Mouse (Mus musculus) embryonic facial prominence, embryonic 14.5 days (tissue): ENCODE measurements around the gene Aak1. TPM values are rescaled to one million over a fixed set of nuclear protein-coding genes. Genes with fewer than 3 reads are reported as not detected.
"Not testable (repeated sequence)": the region's sequence is repeated elsewhere in the genome, so short reads cannot be mapped to it uniquely, and the experiment has no call there.

Experiments
- ATAC-seq: fragments of 200-750 bp; cut with Nextera tagmentation; 2 replicates; pipeline ENCODE4 v1.8.0; 2017; ENCODE audit warnings: low read depth, moderate number of reproducible peaks, moderate TSS enrichment
- DNase-seq: peaks from one replicate; pipeline ENCODE4 v3.0.0-alpha.2; 2015; ENCODE audit warnings: low spot score
- H3K27ac ChIP-seq: fragments of 300-500 bp; sonication (generic); replicated peaks from 2 replicates; pipeline ENCODE4 v1.5.1; 2014; ENCODE audit warnings: low read depth, mild to moderate bottlenecking, low read length, moderate library complexity
- H3K27me3 ChIP-seq: fragments of 300-500 bp; sonication (generic); replicated peaks from 2 replicates; pipeline ENCODE4 v1.6.1; 2014; ENCODE audit warnings: low read length; ENCODE audit not compliant: control insufficient read depth, insufficient read depth
- H3K36me3 ChIP-seq: fragments of 300-500 bp; sonication (generic); 2 replicates; pipeline ENCODE4 v1.6.1; 2014; ENCODE audit warnings: low read length, mixed read lengths; ENCODE audit not compliant: control insufficient read depth, insufficient read depth
- H3K4me1 ChIP-seq: fragments of 300-500 bp; sonication (generic); 2 replicates; pipeline ENCODE4 v1.6.1; 2014; ENCODE audit warnings: antibody characterized with exemption, low read length; ENCODE audit not compliant: control insufficient read depth, insufficient read depth
- H3K4me2 ChIP-seq: fragments of 300-500 bp; sonication (generic); 2 replicates; pipeline ENCODE4 v1.6.1; 2014; ENCODE audit warnings: low read depth, mild to moderate bottlenecking, low read length, moderate library complexity, mixed read lengths
- H3K4me3 ChIP-seq: fragments of 300-500 bp; sonication (generic); 2 replicates; pipeline ENCODE4 v1.5.1; 2014; ENCODE audit warnings: low read depth, mild to moderate bottlenecking, low read length
- H3K9ac ChIP-seq: fragments of 300-500 bp; sonication (generic); 2 replicates; pipeline ENCODE4 v1.6.1; 2014; ENCODE audit warnings: low read depth, mild to moderate bottlenecking, low read length, moderate library complexity, mixed read lengths
- H3K9me3 ChIP-seq: fragments of 300-500 bp; sonication (generic); 2 replicates; pipeline ENCODE4 v1.6.1; 2016; ENCODE audit warnings: low read length; ENCODE audit not compliant: control insufficient read depth
- WGBS: fragments of 180-500 bp; shearing (Covaris S2); extraction: QIAGEN DNeasy Blood & Tissue Kit; methylation state at CpG from one replicate; pipeline ENCODE4 v1.1.7; 2014; 5-methylcytosine and 5-hydroxymethylcytosine counted together
- polyA plus RNA-seq: library from polyadenylated mRNA; unstranded; fragments of >200 nt; fragmentation: Nextera tagmentation; extraction: Ambion mirVana; gene quantifications from 2 replicates; pipeline ENCODE4 v1.2.1, GENCODE M21; 2014

Gene Aak1
- polyA plus RNA-seq, 1 experiment from 2014 or later, result 22.4 TPM

- DNase-seq (no peak), ATAC-seq (no peak)
- Histone ChIP-seq H3K4me1 (no peaks in the 10 kb centered on the region), H3K36me3 (peaks cover 34% of the 10 kb centered on the region), H3K27me3 (no peaks in the 10 kb centered on the region), H3K27ac (no peak overlapping the region), H3K9me3 (no peaks in the 10 kb centered on the region), H3K9ac (no peak overlapping the region), H3K4me2 (no peak overlapping the region), H3K4me3 (no peak overlapping the region)
- WGBS, result 83% methylated on average over 9 of the region's 9 CpGs
Observed at GRCm38 (mm10) chr6:86860732-86861463, 11.6 kb downstream of the Aak1 start.

- Histone ChIP-seq H3K9me3 (no peaks in the 10 kb centered on the region), H3K4me2 (no peak overlapping the region)
- no peak for ATAC-seq
Observed at GRCm38 (mm10) chr6:86864358-86864757, 15.0 kb downstream of the Aak1 start.

GRCm38 (mm10) chr6:86870335-86870734 is 21.0 kb downstream of the Aak1 start:
- Histone ChIP-seq H3K9ac (no peak overlapping the region), H3K4me3 (no peak overlapping the region), H3K27ac (no peak overlapping the region), H3K9me3 (no peaks in the 10 kb centered on the region), H3K36me3 (peaks cover 14% of the 10 kb centered on the region), H3K4me2 (no peak overlapping the region), H3K27me3 (no peaks in the 10 kb centered on the region), H3K4me1 (0 out of 2 replicates have a peak, but pooled peaks cover 6% of the 10 kb centered on the region)
- ATAC-seq (no peak), DNase-seq (no peak)
- 86% methylated on average over 9 of the region's 9 CpGs for WGBS

More at GRCm38 (mm10) chr6:86864358-86864757, 15.0 kb downstream of the Aak1 start:
- Histone ChIP-seq H3K36me3 (peaks cover 29% of the 10 kb centered on the region), H3K9ac (no peak overlapping the region), H3K4me1 (no peaks in the 10 kb centered on the region), H3K27ac (no peak overlapping the region), H3K4me3 (no peak overlapping the region), H3K27me3 (no peaks in the 10 kb centered on the region)
- no peak for DNase-seq
- 96% methylated on average over 3 of the region's 3 CpGs for WGBS

- H3K36me3 ChIP-seq, result peaks cover 9% of the 10 kb centered on the region
- no peaks in the 10 kb centered on the region for H3K27me3 ChIP-seq
- H3K9ac ChIP-seq, result no peak overlapping the region
- 91% methylated on average over 10 of the region's 10 CpGs for WGBS
- DNase-seq (no peak), ATAC-seq (no peak)
- 0 out of 2 replicates have a peak, but pooled peaks cover 6% of the 10 kb centered on the region for H3K4me1 ChIP-seq
- no peak overlapping the region for H3K27ac ChIP-seq
- H3K9me3 ChIP-seq, result no peaks in the 10 kb centered on the region
- no peak overlapping the region for H3K4me2 ChIP-seq
- H3K4me3 ChIP-seq, result no peak overlapping the region
Observed at GRCm38 (mm10) chr6:86871783-86872182, 22.5 kb downstream of the Aak1 start.

GRCm38 (mm10) chr6:86874711-86875375 is 25.5 kb downstream of the Aak1 start:
- Histone ChIP-seq H3K36me3 (0 out of 2 replicates have a peak, but pooled peaks cover 4% of the 10 kb centered on the region), H3K27me3 (no peaks in the 10 kb centered on the region), H3K27ac (peak overlapping the region; percentile 28; the same call in 1 of the 2 replicates), H3K4me3 (no peak overlapping the region), H3K9ac (no peak overlapping the region), H3K4me1 (0 out of 2 replicates have a peak, but pooled peaks cover 6% of the 10 kb centered on the region), H3K4me2 (no peak overlapping the region), H3K9me3 (no peaks in the 10 kb centered on the region)
- ATAC-seq (no peak), DNase-seq (no peak)
- WGBS, result 77% methylated on average over 6 of the region's 6 CpGs

GRCm38 (mm10) chr6:86876451-86876850 is 27.1 kb downstream of the Aak1 start:
- ATAC-seq (no peak), DNase-seq (no peak)
- H3K9me3 ChIP-seq, result no peaks in the 10 kb centered on the region
- 27% methylated on average over 1 of the region's 1 CpGs for WGBS
- no peak overlapping the region for H3K4me3 ChIP-seq
- no peak overlapping the region for H3K27ac ChIP-seq
- H3K9ac ChIP-seq, result no peak overlapping the region
- 0 out of 2 replicates have a peak, but pooled peaks cover 6% of the 10 kb centered on the region for H3K4me1 ChIP-seq
- no peaks in the 10 kb centered on the region for H3K27me3 ChIP-seq
- H3K4me2 ChIP-seq, result no peak overlapping the region
- H3K36me3 ChIP-seq, result 0 out of 2 replicates have a peak, but pooled peaks cover 4% of the 10 kb centered on the region

GRCm38 (mm10) chr6:86878656-86879055 is 29.3 kb downstream of the Aak1 start:
- DNase-seq, H3K9ac ChIP-seq, H3K36me3 ChIP-seq, H3K4me1 ChIP-seq, H3K4me2 ChIP-seq, ATAC-seq, H3K4me3 ChIP-seq, H3K9me3 ChIP-seq, H3K27me3 ChIP-seq, H3K27ac ChIP-seq: not testable (repeated sequence)
- WGBS, result 81% methylated on average over 3 of the region's 3 CpGs

GRCm38 (mm10) chr6:86879314-86879713 is 30.0 kb downstream of the Aak1 start:
- DNase-seq (peak; percentile 29), ATAC-seq (no peak)
- Histone ChIP-seq H3K4me3 (no peak overlapping the region), H3K9ac (no peak overlapping the region), H3K4me1 (0 out of 2 replicates have a peak, but pooled peaks cover 6% of the 10 kb centered on the region), H3K9me3 (no peaks in the 10 kb centered on the region), H3K27me3 (no peaks in the 10 kb centered on the region), H3K27ac (no peak overlapping the region), H3K4me2 (no peak overlapping the region), H3K36me3 (no peaks in the 10 kb centered on the region)
- 78% methylated on average over 4 of the region's 4 CpGs for WGBS
